Mouse (Mus musculus): ENCODE measurements around the gene Ttll13.

- TF ChIP-seq CTCF (IDR thresholded peaks at IDR 0.05; ENCODE audit: low read depth, low read length) (no peak), EP300 (IDR thresholded peaks at IDR 0.05; ENCODE audit: insufficient read depth, low read depth, low read length) (no peak), POLR2A (IDR thresholded peaks at IDR 0.05; ENCODE audit: insufficient read depth, low read length) (no peak)
Measured at GRCm38 (mm10) chr7:80273456-80273855, 27.3 kb downstream of the Ttll13 start.

All from ES-Bruce4 (cell line).